Mouse (Mus musculus) heart, postnatal 10 days (tissue): ENCODE results near the gene Nat14. TPM values are rescaled to one million over a fixed set of nuclear protein-coding genes. Genes with fewer than 3 reads are reported as not detected.

Experiments
- DNase-seq, 2 experiments: peaks; one replicate each; pipeline ENCODE4 v3.0.0; 2021
- intact Hi-C: fragments of 180-260 bp; cut with DNase I; formaldehyde crosslinking; loops from one replicate; pipeline ENCODE4 v1.15.1; 2025
- total RNA-seq, 2 experiments: library from RNA; stranded (reverse); gene quantifications; 2 replicates each; pipeline ENCODE4 v1.2.3; 2021

Nat14 gene
- total RNA-seq, 2 experiments from 2014 or later = 4.9 to 5.2 TPM

GRCm38 (mm10) chr7:4942673-4943072, 20.8 kb downstream of the Nat14 start:
- DNase-seq = no peak
- intact Hi-C loops = loop anchor here (1.0 to 5.0 kb wide), 4 partner anchors 21 to 185 kb away; partner anchors contain the start of gene Rasl2-9

- DNase-seq = peak; percentile 94 to 97
- intact Hi-C loops = loop anchor here (1.0 to 5.0 kb wide), 4 partner anchors 20 to 184 kb away; partner anchors contain the start of gene Rasl2-9
These were observed 21.5 kb downstream of the Nat14 start for GRCm38 (mm10) chr7:4943223-4943815.

- peak; percentile 72 to 74 for DNase-seq
- intact Hi-C loops = no loop called here
These were observed 26.0 kb downstream of the Nat14 start for GRCm38 (mm10) chr7:4947855-4948254.

GRCm38 (mm10) chr7:4948386-4948785, 26.6 kb downstream of the Nat14 start:
- DNase-seq = no peak
- intact Hi-C loops = no loop called here

- DNase-seq = peak; percentile 60 to 67
- intact Hi-C loops = no loop called here
These were observed 28.9 kb downstream of the Nat14 start for GRCm38 (mm10) chr7:4950561-4951342.

GRCm38 (mm10) chr7:4953815-4954445, 32.1 kb downstream of the Nat14 start:
- intact Hi-C loops = no loop called here
- DNase-seq = peak; percentile 46 to 47

- no peak for DNase-seq
- intact Hi-C loops = no loop called here
These were observed 35.5 kb downstream of the Nat14 start for GRCm38 (mm10) chr7:4957361-4957760.

- DNase-seq = no peak
- intact Hi-C loops = loop anchor here (1.0 kb wide), 1 partner anchor 20 kb away; no protein-coding TSS in a partner anchor
These were observed 41.7 kb downstream of the Nat14 start for GRCm38 (mm10) chr7:4963527-4963926.

GRCm38 (mm10) chr7:4964272-4964671, 42.4 kb downstream of the Nat14 start, which contains the start of gene Sbk2:
Gene Sbk2 (minus strand): TSS chr7:4964406.
- intact Hi-C loops = no loop called here
- peak; percentile 85 to 91 for DNase-seq

GRCm38 (mm10) chr7:4964988-4965387, 43.2 kb downstream of the Nat14 start:
- DNase-seq = no peak
- intact Hi-C loops = no loop called here

GRCm38 (mm10) chr7:4971068-4971467, 49.2 kb downstream of the Nat14 start, which contains the start of gene Sbk3:
Gene Sbk3 (minus strand): TSS chr7:4971168.
- no peak for DNase-seq
- intact Hi-C loops = no loop called here

- intact Hi-C loops = no loop called here
- peak; percentile 46 to 55 for DNase-seq
These were observed 49.9 kb downstream of the Nat14 start for GRCm38 (mm10) chr7:4971710-4972109.

- intact Hi-C loops = no loop called here
- DNase-seq = peak; percentile 83 to 86
These were observed 50.7 kb downstream of the Nat14 start for GRCm38 (mm10) chr7:4972321-4973047.

Other genes with a start within 250 kb of the Nat14 start
- 10 to 100 TPM; 45.0 to 46.7 TPM for gene Hspbp1, start 237.0 kb upstream of the Nat14 start, total RNA-seq
- 1 to 10 TPM; 2.5 to 3.8 TPM for gene Brsk1, start 231.4 kb upstream of the Nat14 start, total RNA-seq
- gene Tmem150b, start 196.8 kb upstream of the Nat14 start, total RNA-seq = under 1 TPM in 1 of 2 experiments, not detected in 1; 0.20 TPM
- 10 to 100 TPM; 32.1 to 37.1 TPM for gene Kmt5c, start 181.9 kb upstream of the Nat14 start, total RNA-seq
- 10 to 100 TPM in 1 of 2 experiments, 1 to 10 TPM in 1; 7.4 to 10.9 TPM for gene Cox6b2, start 168.9 kb upstream of the Nat14 start, total RNA-seq
- gene Fam71e2, start 150.7 kb upstream of the Nat14 start, total RNA-seq = not detected
- not detected for gene Il11, start 139.2 kb upstream of the Nat14 start, total RNA-seq
- gene Tmem190, start 139.1 kb upstream of the Nat14 start, total RNA-seq = not detected
- gene Tmem238, start 132.4 kb upstream of the Nat14 start, total RNA-seq = 1 to 10 TPM; 3.7 to 4.2 TPM
- 100 to 1,000 TPM; 630 to 679 TPM for gene Rpl28, start 129.2 kb upstream of the Nat14 start, total RNA-seq
- gene Ube2s, start 109.4 kb upstream of the Nat14 start, total RNA-seq = 100 to 1,000 TPM; 149 to 152 TPM
- gene Shisa7, start 77.3 kb upstream of the Nat14 start, total RNA-seq = under 1 TPM in 1 of 2 experiments, not detected in 1; 0.15 TPM
- 1 to 10 TPM; 3.6 to 4.7 TPM for gene Isoc2b, start 51.8 kb upstream of the Nat14 start, total RNA-seq
- gene Isoc2a, start 44.9 kb upstream of the Nat14 start, total RNA-seq = 10 to 100 TPM; 15.8 to 16.3 TPM
- not detected for gene Gm36210, start 15.5 kb upstream of the Nat14 start, total RNA-seq
- 10 to 100 TPM; 11.8 to 13.8 TPM for gene Zfp628, start 6.8 kb upstream of the Nat14 start, total RNA-seq
- 10 to 100 TPM; 12.5 TPM for gene Ssc5d, start 3.8 kb downstream of the Nat14 start, total RNA-seq
- 1 to 10 TPM; 7.2 to 9.0 TPM for gene Sbk2, start 42.4 kb downstream of the Nat14 start, total RNA-seq
- 10 to 100 TPM; 11.9 to 22.0 TPM for gene Sbk3, start 49.1 kb downstream of the Nat14 start, total RNA-seq
- 10 to 100 TPM; 18.4 to 19.1 TPM for gene Zfp579, start 74.1 kb downstream of the Nat14 start, total RNA-seq
- gene Zfp524, start 92.4 kb downstream of the Nat14 start, total RNA-seq = 1 to 10 TPM; 7.8 to 9.4 TPM
- gene Fiz1, start 92.7 kb downstream of the Nat14 start, total RNA-seq = 10 to 100 TPM; 21.6 to 25.6 TPM
- not detected for gene Gm44973, start 93.5 kb downstream of the Nat14 start, total RNA-seq
- gene Zfp865, start 98.3 kb downstream of the Nat14 start, total RNA-seq = 10 to 100 TPM; 22.4 to 23.2 TPM
- under 1 TPM; 0.26 to 0.32 TPM for gene Ccdc106, start 98.5 kb downstream of the Nat14 start, total RNA-seq
- gene 4632433K11Rik, start 112.1 kb downstream of the Nat14 start, total RNA-seq = not detected
- gene Zfp784, start 116.4 kb downstream of the Nat14 start, total RNA-seq = 1 to 10 TPM; 5.9 to 7.3 TPM
- 10 to 100 TPM; 10.6 to 12.6 TPM for gene Zfp580, start 129.5 kb downstream of the Nat14 start, total RNA-seq
- gene U2af2, start 140.1 kb downstream of the Nat14 start, total RNA-seq = 100 to 1,000 TPM; 102 to 109 TPM
- 100 to 1,000 TPM; 194 to 209 TPM for gene Epn1, start 158.2 kb downstream of the Nat14 start, total RNA-seq
- not detected for gene Rfpl4, start 194.9 kb downstream of the Nat14 start, total RNA-seq
- 1 to 10 TPM; 4.1 to 4.9 TPM for gene Rasl2-9, start 203.9 kb downstream of the Nat14 start, total RNA-seq
- gene Vmn1r55, start 227.6 kb downstream of the Nat14 start, total RNA-seq = not detected